Mouse (Mus musculus): ENCODE data around the gene Inpp4b. TPM values are rescaled to one million over a fixed set of nuclear protein-coding genes. Genes with fewer than 3 reads are reported as not detected.

Gene Inpp4b
- polyA plus RNA-seq, 1 experiment from 2014 or later: 9.8 TPM

- no peak for ATAC-seq (replicated peaks; ENCODE audit: low FRiP score)
Observed at GRCm38 (mm10) chr8:81639820-81640219, 297.5 kb downstream of the Inpp4b start.

GRCm38 (mm10) chr8:81643030-81643429 lies 300.7 kb downstream of the Inpp4b start:
- Histone ChIP-seq H3K4me2 (no peak overlapping the region), H3K27ac (no peak overlapping the region), H3K9me3 (replicated peaks) (no peaks in the 10 kb centered on the region), H3K4me1 (no peaks in the 10 kb centered on the region), H3K9ac (no peak overlapping the region), H3K4me3 (replicated peaks) (no peak overlapping the region), H3K27me3 (no peaks in the 10 kb centered on the region), H3K36me3 (no peaks in the 10 kb centered on the region)
- ATAC-seq (replicated peaks; ENCODE audit: low FRiP score): no peak
- 79% methylated on average over 4 of the region's 4 CpGs for WGBS

More at GRCm38 (mm10) chr8:81639820-81640219, 297.5 kb downstream of the Inpp4b start:
- no peak overlapping the region for H3K27ac ChIP-seq
- no peaks in the 10 kb centered on the region for H3K9me3 ChIP-seq (replicated peaks)
- no peak overlapping the region for H3K9ac ChIP-seq
- WGBS: 70% methylated on average over 4 of the region's 4 CpGs
- no peak overlapping the region for H3K4me2 ChIP-seq
- no peaks in the 10 kb centered on the region for H3K27me3 ChIP-seq
- H3K36me3 ChIP-seq: no peaks in the 10 kb centered on the region
- H3K4me1 ChIP-seq: no peaks in the 10 kb centered on the region
- no peak overlapping the region for H3K4me3 ChIP-seq (replicated peaks)

GRCm38 (mm10) chr8:81692167-81692566 lies 349.8 kb downstream of the Inpp4b start:
- Histone ChIP-seq H3K9me3 (replicated peaks) (no peaks in the 10 kb centered on the region), H3K36me3 (no peaks in the 10 kb centered on the region), H3K4me3 (replicated peaks) (no peak overlapping the region), H3K27me3 (no peaks in the 10 kb centered on the region), H3K27ac (no peak overlapping the region), H3K9ac (no peak overlapping the region), H3K4me1 (no peaks in the 10 kb centered on the region), H3K4me2 (no peak overlapping the region)
- no peak for ATAC-seq (replicated peaks; ENCODE audit: low FRiP score)

- Histone ChIP-seq H3K27me3 (no peaks in the 10 kb centered on the region), H3K9me3 (replicated peaks) (no peaks in the 10 kb centered on the region), H3K4me2 (no peak overlapping the region), H3K4me3 (replicated peaks) (no peak overlapping the region), H3K4me1 (no peaks in the 10 kb centered on the region), H3K36me3 (no peaks in the 10 kb centered on the region), H3K9ac (no peak overlapping the region), H3K27ac (no peak overlapping the region)
- no peak for ATAC-seq (replicated peaks; ENCODE audit: low FRiP score)
- WGBS: 28% methylated on average over 2 of the region's 2 CpGs
Observed at GRCm38 (mm10) chr8:81694893-81695292, 352.5 kb downstream of the Inpp4b start.

GRCm38 (mm10) chr8:81702038-81702437 lies 359.7 kb downstream of the Inpp4b start:
- ATAC-seq (replicated peaks; ENCODE audit: low FRiP score): no peak
- 69% methylated on average over 1 of the region's 1 CpGs for WGBS
- H3K4me1 ChIP-seq: no peaks in the 10 kb centered on the region
- no peak overlapping the region for H3K4me2 ChIP-seq
- no peak overlapping the region for H3K27ac ChIP-seq
- H3K36me3 ChIP-seq: no peaks in the 10 kb centered on the region
- H3K9me3 ChIP-seq (replicated peaks): no peaks in the 10 kb centered on the region
- no peak overlapping the region for H3K4me3 ChIP-seq (replicated peaks)
- no peaks in the 10 kb centered on the region for H3K27me3 ChIP-seq
- no peak overlapping the region for H3K9ac ChIP-seq

- H3K27me3 ChIP-seq: no peaks in the 10 kb centered on the region
- no peak overlapping the region for H3K27ac ChIP-seq
Observed at GRCm38 (mm10) chr8:81703571-81704365, 361.4 kb downstream of the Inpp4b start.

GRCm38 (mm10) chr8:81707436-81707835 lies 365.1 kb downstream of the Inpp4b start:
- 70% methylated on average over 1 of the region's 1 CpGs for WGBS
- Histone ChIP-seq H3K9ac (no peak overlapping the region), H3K4me2 (no peak overlapping the region), H3K27ac (no peak overlapping the region), H3K36me3 (no peaks in the 10 kb centered on the region), H3K4me3 (replicated peaks) (no peak overlapping the region), H3K4me1 (no peaks in the 10 kb centered on the region), H3K27me3 (no peaks in the 10 kb centered on the region), H3K9me3 (replicated peaks) (no peaks in the 10 kb centered on the region)
- no peak for ATAC-seq (replicated peaks; ENCODE audit: low FRiP score)

More at GRCm38 (mm10) chr8:81703571-81704365, 361.4 kb downstream of the Inpp4b start:
- 71% methylated on average over 3 of the region's 3 CpGs for WGBS
- H3K36me3 ChIP-seq: no peaks in the 10 kb centered on the region
- no peak for ATAC-seq (replicated peaks; ENCODE audit: low FRiP score)
- H3K9me3 ChIP-seq (replicated peaks): no peaks in the 10 kb centered on the region
- no peaks in the 10 kb centered on the region for H3K4me1 ChIP-seq
- H3K4me3 ChIP-seq (replicated peaks): no peak overlapping the region
- H3K4me2 ChIP-seq: no peak overlapping the region
- H3K9ac ChIP-seq: no peak overlapping the region

GRCm38 (mm10) chr8:81731332-81731731 lies 389.0 kb downstream of the Inpp4b start:
- H3K4me3 ChIP-seq (replicated peaks): no peak overlapping the region
- no peak overlapping the region for H3K9ac ChIP-seq
- no peaks in the 10 kb centered on the region for H3K27me3 ChIP-seq
- no peak for ATAC-seq (replicated peaks; ENCODE audit: low FRiP score)
- H3K9me3 ChIP-seq (replicated peaks): no peaks in the 10 kb centered on the region
- no peaks in the 10 kb centered on the region for H3K36me3 ChIP-seq
- H3K27ac ChIP-seq: no peak overlapping the region
- no peaks in the 10 kb centered on the region for H3K4me1 ChIP-seq
- H3K4me2 ChIP-seq: no peak overlapping the region

- no peak for ATAC-seq (replicated peaks; ENCODE audit: low FRiP score)
- 76% methylated on average over 2 of the region's 2 CpGs for WGBS
- H3K27me3 ChIP-seq: no peaks in the 10 kb centered on the region
- H3K27ac ChIP-seq: no peak overlapping the region
- H3K4me2 ChIP-seq: no peak overlapping the region
- H3K9ac ChIP-seq: no peak overlapping the region
- H3K9me3 ChIP-seq (replicated peaks): no peaks in the 10 kb centered on the region
- H3K36me3 ChIP-seq: no peaks in the 10 kb centered on the region
- H3K4me1 ChIP-seq: no peaks in the 10 kb centered on the region
- H3K4me3 ChIP-seq (replicated peaks): no peak overlapping the region
Observed at GRCm38 (mm10) chr8:81735655-81736054, 393.3 kb downstream of the Inpp4b start.

- WGBS: 95% methylated on average over 1 of the region's 1 CpGs
- Histone ChIP-seq H3K9ac (no peak overlapping the region), H3K27ac (no peak overlapping the region), H3K4me3 (replicated peaks) (no peak overlapping the region), H3K4me1 (no peaks in the 10 kb centered on the region), H3K36me3 (no peaks in the 10 kb centered on the region), H3K9me3 (replicated peaks) (no peaks in the 10 kb centered on the region), H3K4me2 (no peak overlapping the region), H3K27me3 (no peaks in the 10 kb centered on the region)
- no peak for ATAC-seq (replicated peaks; ENCODE audit: low FRiP score)
Observed at GRCm38 (mm10) chr8:81736103-81736502, 393.7 kb downstream of the Inpp4b start.

GRCm38 (mm10) chr8:81742588-81742987 lies 400.2 kb downstream of the Inpp4b start:
- Histone ChIP-seq H3K9me3 (replicated peaks) (no peaks in the 10 kb centered on the region), H3K27ac (no peak overlapping the region), H3K4me2 (no peak overlapping the region), H3K27me3 (no peaks in the 10 kb centered on the region), H3K4me1 (no peaks in the 10 kb centered on the region), H3K9ac (no peak overlapping the region), H3K36me3 (no peaks in the 10 kb centered on the region), H3K4me3 (replicated peaks) (no peak overlapping the region)
- 79% methylated on average over 7 of the region's 7 CpGs for WGBS
- no peak for ATAC-seq (replicated peaks; ENCODE audit: low FRiP score)

- Histone ChIP-seq H3K27me3 (no peaks in the 10 kb centered on the region), H3K4me1 (no peaks in the 10 kb centered on the region), H3K4me3 (replicated peaks) (no peak overlapping the region), H3K4me2 (no peak overlapping the region), H3K9me3 (replicated peaks) (no peaks in the 10 kb centered on the region), H3K36me3 (no peaks in the 10 kb centered on the region), H3K9ac (no peak overlapping the region), H3K27ac (no peak overlapping the region)
- no peak for ATAC-seq (replicated peaks; ENCODE audit: low FRiP score)
- WGBS: 80% methylated on average over 3 of the region's 3 CpGs
Observed at GRCm38 (mm10) chr8:81743040-81743439, 400.7 kb downstream of the Inpp4b start.

GRCm38 (mm10) chr8:81745439-81745838 lies 403.1 kb downstream of the Inpp4b start:
- no peaks in the 10 kb centered on the region for H3K4me1 ChIP-seq
- H3K9me3 ChIP-seq (replicated peaks): no peaks in the 10 kb centered on the region
- H3K9ac ChIP-seq: no peak overlapping the region
- no peaks in the 10 kb centered on the region for H3K36me3 ChIP-seq
- WGBS: 61% methylated on average over 1 of the region's 1 CpGs
- no peak for ATAC-seq (replicated peaks; ENCODE audit: low FRiP score)
- H3K4me3 ChIP-seq (replicated peaks): no peak overlapping the region
- H3K27me3 ChIP-seq: no peaks in the 10 kb centered on the region
- no peak overlapping the region for H3K4me2 ChIP-seq
- H3K27ac ChIP-seq: no peak overlapping the region

Data from kidney, embryonic 15.5 days (tissue).